Mouse (Mus musculus) neural tube, embryonic 11.5 days (tissue): ENCODE measurements around the gene March6. TPM values are rescaled to one million over a fixed set of nuclear protein-coding genes. Genes with fewer than 3 reads are reported as not detected.

Experiments used
- ATAC-seq: fragments of 200-750 bp; cut with Nextera tagmentation; 2 replicates; pipeline ENCODE4 v1.8.0; 2017; ENCODE audit warnings: moderate number of reproducible peaks, mild to moderate bottlenecking, moderate TSS enrichment, moderate library complexity; ENCODE audit not compliant: insufficient read depth, low FRiP score, low TSS enrichment
- DNase-seq: peaks from one replicate; pipeline ENCODE4 v3.0.0-alpha.2; 2015; ENCODE audit warnings: low spot score
- H3K27ac ChIP-seq: fragments of 300-500 bp; sonication (generic); 2 replicates; pipeline ENCODE4 v1.5.1; 2014; ENCODE audit warnings: low read depth, mild to moderate bottlenecking, low read length
- H3K27me3 ChIP-seq: fragments of 300-500 bp; sonication (generic); 2 replicates; pipeline ENCODE4 v1.6.1; 2014; ENCODE audit warnings: mild to moderate bottlenecking, low read length, mixed read lengths; ENCODE audit not compliant: control insufficient read depth, insufficient read depth
- H3K36me3 ChIP-seq: fragments of 300-500 bp; sonication (generic); 2 replicates; pipeline ENCODE4 v1.6.1; 2014; ENCODE audit warnings: mild to moderate bottlenecking, low read length, moderate library complexity, mixed read lengths; ENCODE audit not compliant: control insufficient read depth, insufficient read depth
- H3K4me1 ChIP-seq: fragments of 300-500 bp; sonication (generic); 2 replicates; pipeline ENCODE4 v1.6.1; 2014; ENCODE audit warnings: low read length, mixed read lengths; ENCODE audit not compliant: control insufficient read depth, insufficient read depth
- H3K4me2 ChIP-seq: fragments of 300-500 bp; sonication (generic); 2 replicates; pipeline ENCODE4 v1.6.1; 2014; ENCODE audit warnings: low read depth, mild to moderate bottlenecking, moderate library complexity
- H3K4me3 ChIP-seq: fragments of 300-500 bp; sonication (generic); 2 replicates; pipeline ENCODE4 v1.5.1; 2014; ENCODE audit warnings: low read depth, low read length
- H3K9ac ChIP-seq: fragments of 300-500 bp; sonication (generic); 2 replicates; pipeline ENCODE4 v1.6.1; 2014; ENCODE audit warnings: mild to moderate bottlenecking, low read length
- H3K9me3 ChIP-seq: fragments of 300-500 bp; sonication (generic); 2 replicates; pipeline ENCODE4 v1.6.1; 2016; ENCODE audit warnings: low read length; ENCODE audit not compliant: control insufficient read depth
- WGBS: fragments of 180-500 bp; shearing (Covaris S2); extraction: QIAGEN DNeasy Blood & Tissue Kit; methylation state at CpG from one replicate; pipeline ENCODE4 v1.1.7; 2014; 5-methylcytosine and 5-hydroxymethylcytosine counted together
- polyA plus RNA-seq: library from polyadenylated mRNA; unstranded; fragments of >200 nt; fragmentation: Nextera tagmentation; extraction: Ambion mirVana; gene quantifications from 2 replicates; pipeline ENCODE4 v1.2.1, GENCODE M21; 2014

Gene March6
- polyA plus RNA-seq, 1 experiment from 2014 or later = 53.8 TPM

GRCm38 (mm10) chr15:31537706-31538105 lies 6.9 kb upstream of the March6 start:
- H3K27me3 ChIP-seq = no peaks in the 10 kb centered on the region
- no peak overlapping the region for H3K27ac ChIP-seq

GRCm38 (mm10) chr15:31536051-31536737 lies 5.3 kb upstream of the March6 start:
- DNase-seq = peak; percentile 81
- Histone ChIP-seq H3K36me3 (no peaks in the 10 kb centered on the region), H3K4me2 (0 out of 2 replicates have a peak overlapping the region, but pooled peaks have one; percentile 13), H3K4me3 (no peak overlapping the region), H3K4me1 (peaks cover 14% of the 10 kb centered on the region), H3K9ac (no peak overlapping the region), H3K27me3 (no peaks in the 10 kb centered on the region), H3K9me3 (no peaks in the 10 kb centered on the region), H3K27ac (peak overlapping the region; percentile 9; the same call in 1 of the 2 replicates)
- ATAC-seq = peak; percentile 91
- WGBS = 9% methylated on average over 7 of the region's 7 CpGs

More at GRCm38 (mm10) chr15:31537706-31538105, 6.9 kb upstream of the March6 start:
- ATAC-seq (no peak), DNase-seq (no peak)
- no peaks in the 10 kb centered on the region for H3K36me3 ChIP-seq
- H3K4me1 ChIP-seq = peaks cover 21% of the 10 kb centered on the region
- no peak overlapping the region for H3K9ac ChIP-seq
- no peak overlapping the region for H3K4me3 ChIP-seq
- WGBS = 95% methylated on average over 2 of the region's 2 CpGs
- H3K9me3 ChIP-seq = no peaks in the 10 kb centered on the region
- H3K4me2 ChIP-seq = no peak overlapping the region

- ATAC-seq (no peak), DNase-seq (no peak)
- WGBS = 18% methylated on average over 8 of the region's 8 CpGs
- peak overlapping the region; percentile 20; the same call in 1 of the 2 replicates for H3K4me2 ChIP-seq
- no peak overlapping the region for H3K9ac ChIP-seq
- 0 out of 2 replicates have a peak overlapping the region, but pooled peaks have one; percentile 44 for H3K27ac ChIP-seq
- H3K9me3 ChIP-seq = no peaks in the 10 kb centered on the region
- peaks cover 13% of the 10 kb centered on the region for H3K4me1 ChIP-seq
- no peaks in the 10 kb centered on the region for H3K36me3 ChIP-seq
- no peak overlapping the region for H3K4me3 ChIP-seq
- no peaks in the 10 kb centered on the region for H3K27me3 ChIP-seq
These were observed 4.5 kb upstream of the March6 start for GRCm38 (mm10) chr15:31535259-31535855.

- ATAC-seq = no peak
- H3K36me3 ChIP-seq = no peaks in the 10 kb centered on the region
- no peak overlapping the region for H3K27ac ChIP-seq
- 80% methylated on average over 7 of the region's 7 CpGs for WGBS
- peaks cover 11% of the 10 kb centered on the region for H3K4me1 ChIP-seq
- H3K9ac ChIP-seq = no peak overlapping the region
- H3K4me2 ChIP-seq = no peak overlapping the region
- DNase-seq = no peak
- no peak overlapping the region for H3K4me3 ChIP-seq
- H3K27me3 ChIP-seq = no peaks in the 10 kb centered on the region
- H3K9me3 ChIP-seq = no peaks in the 10 kb centered on the region
These were observed 3.8 kb upstream of the March6 start for GRCm38 (mm10) chr15:31534421-31535258.

- DNase-seq = no peak
- Histone ChIP-seq H3K4me2 (no peak overlapping the region), H3K27me3 (no peaks in the 10 kb centered on the region), H3K9me3 (no peaks in the 10 kb centered on the region), H3K4me1 (peaks cover 18% of the 10 kb centered on the region), H3K4me3 (no peak overlapping the region), H3K36me3 (no peaks in the 10 kb centered on the region), H3K27ac (no peak overlapping the region), H3K9ac (no peak overlapping the region)
- no peak for ATAC-seq
- 84% methylated on average over 2 of the region's 2 CpGs for WGBS
These were observed 2.7 kb upstream of the March6 start for GRCm38 (mm10) chr15:31533529-31533928.

GRCm38 (mm10) chr15:31532331-31533021 lies 1.6 kb upstream of the March6 start:
- H3K4me1 ChIP-seq = peaks cover 18% of the 10 kb centered on the region
- H3K4me3 ChIP-seq = no peak overlapping the region
- ATAC-seq (no peak), DNase-seq (no peak)
- no peaks in the 10 kb centered on the region for H3K27me3 ChIP-seq
- H3K27ac ChIP-seq = no peak overlapping the region
- no peaks in the 10 kb centered on the region for H3K9me3 ChIP-seq
- 94% methylated on average over 2 of the region's 2 CpGs for WGBS
- peak overlapping the region; percentile 52; the same call in 1 of the 2 replicates for H3K4me2 ChIP-seq
- H3K9ac ChIP-seq = no peak overlapping the region
- H3K36me3 ChIP-seq = no peaks in the 10 kb centered on the region

- Histone ChIP-seq H3K4me1 (peaks cover 18% of the 10 kb centered on the region), H3K9ac (peak overlapping the region; percentile 94), H3K27me3 (no peaks in the 10 kb centered on the region), H3K4me2 (peak overlapping the region; percentile 52), H3K27ac (peak overlapping the region; percentile 99), H3K4me3 (peak overlapping the region; percentile 91), H3K9me3 (no peaks in the 10 kb centered on the region), H3K36me3 (no peaks in the 10 kb centered on the region)
- 25% methylated on average over 16 of the region's 16 CpGs for WGBS
- ATAC-seq (no peak), DNase-seq (no peak)
These were observed 835 bp upstream of the March6 start for GRCm38 (mm10) chr15:31531446-31532330.
